Mouse (Mus musculus) urinary bladder, postnatal 14 days (tissue): ENCODE measurements around the gene Aig1.

Experiments used
- DNase-seq: peaks from one replicate; pipeline ENCODE4 v3.0.0; 2021; ENCODE audit warnings: low spot score

Gene Aig1

DNA sequence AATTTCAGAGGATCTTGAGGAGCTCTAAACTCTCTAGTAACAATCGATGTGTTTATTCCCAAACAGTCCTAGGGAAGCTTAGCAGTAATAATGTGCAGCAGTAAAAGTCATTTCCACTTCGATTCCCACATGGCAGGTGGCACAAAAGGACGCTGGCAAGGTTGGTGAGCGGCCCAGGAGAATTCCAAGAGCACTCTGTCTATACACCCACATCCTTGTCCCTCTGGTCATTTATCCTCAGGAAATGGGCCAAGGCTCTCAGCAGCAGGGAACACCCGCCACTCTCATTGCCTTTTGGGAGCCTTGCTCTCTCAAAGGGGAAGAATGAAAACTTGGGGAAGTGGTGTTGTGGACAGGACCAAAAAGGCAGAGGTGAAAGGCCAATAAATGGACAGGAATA lies 245.0 kb downstream of the Aig1 start:
- no peak for DNase-seq

DNA sequence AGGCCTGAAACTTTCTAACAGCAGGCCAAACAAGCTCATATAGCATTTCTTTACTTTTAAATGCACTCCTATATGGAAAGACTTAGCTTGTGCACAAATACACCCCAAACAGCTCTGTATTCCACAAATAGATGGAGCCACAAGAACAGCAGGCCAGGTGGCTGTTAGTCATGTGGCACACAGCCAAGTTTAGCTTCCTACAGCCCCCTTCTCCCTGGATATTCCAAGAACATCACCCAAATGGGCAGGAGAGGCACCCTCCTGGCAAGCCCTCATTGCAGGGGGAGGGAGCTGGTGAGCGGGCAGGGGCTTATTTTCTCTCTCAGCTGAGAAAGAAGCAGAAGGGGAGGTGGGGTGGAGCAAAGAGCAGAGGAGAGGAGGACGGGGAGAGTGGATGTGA lies 267.9 kb downstream of the Aig1 start:
- DNase-seq = no peak

- DNase-seq = no peak
Observed at GRCm38 (mm10) chr10:13597491-13597890, 271.3 kb downstream of the Aig1 start.
